Mouse (Mus musculus) B cell, adult 67 days (primary cell): ENCODE data around the gene Frg2f1. TPM values are rescaled to one million over a fixed set of nuclear protein-coding genes. Genes with fewer than 3 reads are reported as not detected.

Experiments
- total RNA-seq, 2 experiments: library from RNA; stranded (reverse); gene quantifications; 4 replicates each; pipeline ENCODE4 v1.2.4; 2023

Gene Frg2f1
- 10 to 100 TPM in 1 of 2 experiments, 1 to 10 TPM in 1; 7.1 to 10.2 TPM for total RNA-seq

DNA sequence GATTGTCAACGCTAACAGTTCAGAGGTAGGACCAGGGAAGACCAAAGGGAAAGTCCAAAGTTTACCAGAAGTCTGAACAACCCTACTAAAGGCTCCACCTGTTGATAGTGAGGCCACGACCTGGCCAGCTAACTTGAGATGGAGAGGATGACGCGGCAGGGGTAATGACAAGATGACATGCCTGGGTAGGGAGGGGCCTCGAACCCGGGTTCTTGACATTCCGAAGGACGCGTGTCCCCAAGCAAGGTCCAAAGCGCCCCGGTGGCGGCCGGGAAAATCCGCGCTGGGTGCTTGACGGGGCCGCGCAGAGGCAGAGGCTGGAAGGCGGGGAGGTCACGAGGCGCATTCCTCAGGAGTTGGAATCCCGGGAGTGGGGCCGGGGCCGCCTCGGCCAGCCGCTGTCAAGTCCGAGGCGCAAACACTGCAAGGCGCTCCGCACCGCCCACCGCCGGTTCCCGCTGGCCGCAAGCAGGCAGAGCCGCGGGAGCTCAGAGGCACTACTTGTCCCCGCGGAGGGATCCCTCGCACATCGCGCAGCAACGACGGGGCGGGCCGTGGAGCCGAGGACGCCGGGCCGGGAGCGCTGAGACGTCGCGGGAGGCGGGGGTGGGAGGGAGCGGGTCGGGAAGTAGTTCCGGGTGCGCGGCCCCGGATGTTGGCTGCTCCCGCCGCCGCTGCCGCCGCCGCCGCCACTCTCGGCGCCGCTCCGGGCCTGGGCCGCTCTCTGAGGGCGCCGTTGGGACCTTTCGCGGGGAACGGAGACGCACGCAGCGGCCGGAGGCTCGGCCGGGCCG is at the start of gene Frg2f1:
Gene Frg2f1, minus strand, starts transcription at position 499 of the 794 bp plus-strand sequence.

DNA sequence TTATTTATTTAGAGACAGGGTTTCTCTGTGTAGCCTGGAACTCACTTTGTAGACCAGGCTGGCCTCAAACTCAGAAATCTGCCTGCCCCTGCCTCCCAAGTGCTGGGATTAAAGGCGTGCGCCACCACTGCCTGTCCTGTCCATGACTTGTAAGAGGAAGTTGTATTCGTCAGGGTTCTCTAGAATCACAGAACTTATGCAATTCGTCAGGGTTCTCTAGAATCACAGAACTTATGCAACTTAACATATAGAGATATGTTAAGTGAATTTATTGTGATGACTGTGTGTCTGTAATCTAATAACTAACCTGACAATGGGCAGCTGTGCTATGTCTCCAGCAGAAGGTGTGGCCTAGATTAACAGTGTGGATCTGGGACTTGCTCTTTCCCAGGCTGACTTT is 2.7 kb downstream of the Frg2f1 start, which contains the start of gene Foxj3:
Gene Foxj3, plus strand, starts transcription at position 390 of the 400 bp plus-strand sequence.

DNA sequence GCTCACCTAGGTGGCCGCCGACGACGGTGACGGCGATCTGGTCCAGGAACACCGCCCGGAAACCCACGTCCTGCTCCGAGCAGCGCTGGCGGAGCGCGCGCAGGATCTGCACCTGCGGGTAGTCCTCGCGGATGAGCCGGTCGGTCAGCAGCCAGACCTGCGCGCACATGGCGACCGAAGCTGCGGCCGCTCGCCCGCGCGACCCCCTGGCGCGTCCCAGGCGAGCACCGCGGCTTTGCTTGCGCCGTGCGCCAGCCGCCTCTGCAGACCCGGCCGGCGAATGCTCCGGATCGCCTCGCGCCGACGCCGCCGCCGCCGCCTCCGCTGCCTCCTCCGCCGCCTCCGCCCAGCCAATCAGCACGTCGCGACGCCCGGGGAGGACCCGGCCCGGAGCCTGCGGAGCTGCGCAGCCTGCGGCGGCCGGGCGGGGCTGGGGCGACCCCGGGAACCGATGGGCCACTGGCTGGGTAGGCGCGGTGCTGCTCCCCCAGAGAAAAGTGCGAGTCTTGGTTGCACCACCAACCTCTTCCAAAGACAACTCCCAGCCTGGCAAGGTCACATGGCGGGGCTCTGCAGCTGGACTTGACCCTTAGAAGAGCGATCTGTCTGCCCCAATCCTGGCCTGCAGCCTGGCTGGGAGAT is 46.9 kb downstream of the Frg2f1 start, which contains the start of gene Rimkla:
Gene Rimkla, minus strand, starts transcription at position 338 of the 642 bp plus-strand sequence.

Other genes with a start within 250 kb of the Frg2f1 start
- 100 to 1,000 TPM; 400 to 420 TPM for gene Ybx1, start 244.9 kb downstream of the Frg2f1 start, total RNA-seq
- 10 to 100 TPM; 29.5 to 37.9 TPM for gene Ppih, start 219.0 kb downstream of the Frg2f1 start, total RNA-seq
- under 1 TPM in 1 of 2 experiments, not detected in 1; 0.30 TPM for gene Ccdc30, start 124.0 kb downstream of the Frg2f1 start, total RNA-seq
- 10 to 100 TPM; 12.9 to 16.5 TPM for gene Ppcs, start 117.1 kb downstream of the Frg2f1 start, total RNA-seq
- not detected for gene Zmynd12, start 116.7 kb downstream of the Frg2f1 start, total RNA-seq
- not detected for gene Rimkla, start 46.9 kb downstream of the Frg2f1 start, total RNA-seq
- 10 to 100 TPM; 69.2 to 74.4 TPM for gene Foxj3, start 2.5 kb downstream of the Frg2f1 start, total RNA-seq
- 1 to 10 TPM; 2.0 to 3.9 TPM for gene Guca2a, start 98.2 kb upstream of the Frg2f1 start, total RNA-seq
- gene Guca2b, start 119.4 kb upstream of the Frg2f1 start, total RNA-seq: 1 to 10 TPM in 1 of 2 experiments, not detected in 1; 2.5 TPM
- 10 to 100 TPM in 1 of 2 experiments, 1 to 10 TPM in 1; 8.5 to 12.7 TPM for gene Hivep3, start 194.3 kb upstream of the Frg2f1 start, total RNA-seq